Mouse (Mus musculus) embryonic fibroblast, embryonic 13.5 days (primary cell): ENCODE measurements around the gene Cntd1.

Source experiments
- CTCF ChIP-seq: IDR thresholded peaks from 2 replicates; pipeline ENCODE4 v1.5.1; 2011; ENCODE audit warnings: mild to moderate bottlenecking, control low read depth, low read length, moderate library complexity, borderline replicate concordance; ENCODE audit not compliant: insufficient read depth
- POLR2A ChIP-seq: IDR thresholded peaks from 2 replicates; pipeline ENCODE4 v1.6.1; 2011; ENCODE audit warnings: low read depth, mild to moderate bottlenecking, control low read depth, low read length, moderate library complexity

DNA sequence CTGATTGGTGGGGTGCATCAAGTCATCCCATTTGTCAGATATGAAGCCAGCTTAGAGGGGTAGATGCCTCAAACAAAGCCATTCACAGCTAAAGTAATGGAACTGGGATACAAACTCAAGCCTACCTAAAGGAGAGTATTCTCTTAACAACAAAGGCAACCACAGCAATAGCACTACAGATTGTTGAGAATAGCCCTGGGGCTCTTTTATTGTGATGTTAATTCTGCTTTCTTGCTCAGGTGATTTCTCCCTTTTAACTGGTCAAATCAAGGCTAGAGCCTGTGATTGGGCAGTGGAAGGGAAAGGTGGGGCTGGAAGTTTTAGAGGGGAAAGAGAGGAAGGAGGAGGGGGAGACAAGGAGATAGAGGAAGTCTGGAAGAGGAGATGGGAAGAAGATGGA lies 44.7 kb upstream of the Cntd1 start:
- TF ChIP-seq CTCF (no peak), POLR2A (no peak)
